ENCODE assay signal across 1 mouse cellular context in the genomic region with DNA sequence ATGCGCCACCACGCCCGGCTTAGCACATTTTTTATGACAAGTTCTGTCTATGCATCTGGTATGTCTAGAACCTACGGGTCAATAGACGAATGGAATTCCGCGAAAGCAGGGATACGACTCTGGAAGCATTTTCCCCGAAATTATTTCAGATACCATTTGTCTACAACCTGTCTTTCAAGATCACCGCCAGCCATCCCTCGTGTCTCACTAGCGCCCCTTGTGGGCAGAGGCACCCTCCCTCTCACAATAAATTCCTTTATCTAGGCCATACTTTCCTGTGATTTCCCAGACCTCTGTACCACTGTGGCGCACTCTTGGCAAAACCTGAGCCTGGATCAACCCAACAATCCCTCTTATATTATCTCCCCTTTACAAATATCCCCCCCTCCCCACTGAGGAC.
TF ChIP-seq lines count a peak whose summit lies in the region.

No protein-coding gene starts in this region.

TF ChIP-seq in CH12.LX, 34 proteins besides CTCF, POLR2A, EP300 and RAD21:
- TF ChIP-seq MAFK (IDR thresholded peaks at IDR 0.05; ENCODE audit: insufficient replicate concordance, low read length) (no peak), SMC3 (IDR thresholded peaks at IDR 0.05; ENCODE audit: low read depth, low read length) (peak; percentile 23)
